Mouse (Mus musculus): ENCODE data around the gene Bmpr1b.
"Not testable (repeated sequence)": the region's sequence is repeated elsewhere in the genome, so short reads cannot be mapped to it uniquely, and the experiment has no call there.

Bmpr1b gene

GRCm38 (mm10) chr3:142168863-142169521, at the start of gene Bmpr1b:
TSS of gene Bmpr1b (minus strand) at chr3:142169425.
- peak; percentile 79 for DNase-seq

DNA sequence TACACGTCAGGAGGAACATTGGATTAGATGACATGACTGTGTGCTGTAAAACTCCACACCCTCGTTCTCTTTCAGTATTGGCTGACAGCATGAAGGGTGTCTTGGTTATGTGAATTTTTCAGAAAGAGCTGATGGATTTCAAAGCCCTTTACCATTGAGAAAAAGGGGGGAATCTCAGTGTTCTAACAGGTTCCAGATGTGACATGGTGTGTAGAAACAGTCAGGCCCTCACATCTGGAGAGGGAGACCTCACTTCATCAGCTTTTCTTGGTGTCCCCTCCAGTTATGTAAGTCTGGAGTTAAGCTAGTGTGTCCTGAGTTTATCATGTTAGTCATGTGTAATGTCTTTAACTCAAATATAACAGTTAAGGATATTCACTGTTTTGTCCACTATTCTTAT, 43.6 kb upstream of the Bmpr1b start:
- no peak for DNase-seq

DNA sequence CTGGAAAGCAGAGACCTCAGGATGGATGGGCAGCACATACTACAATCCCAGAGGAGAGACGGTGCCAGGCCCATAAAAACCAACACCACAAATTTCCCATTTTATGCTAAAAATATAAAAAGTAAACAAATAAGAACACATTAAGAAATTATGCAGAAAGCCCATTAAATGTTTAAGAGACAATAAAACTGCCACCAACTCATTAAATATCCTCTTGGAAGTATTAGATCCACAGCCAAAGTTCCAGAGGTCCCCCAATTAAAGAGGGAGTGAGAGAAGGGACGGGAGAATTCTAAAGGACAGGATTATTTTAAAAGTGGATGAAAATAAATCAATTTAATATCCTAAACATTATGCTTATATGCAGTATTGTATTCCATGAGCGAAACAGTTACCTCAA, 43.0 kb upstream of the Bmpr1b start:
- DNase-seq, result no peak

DNA sequence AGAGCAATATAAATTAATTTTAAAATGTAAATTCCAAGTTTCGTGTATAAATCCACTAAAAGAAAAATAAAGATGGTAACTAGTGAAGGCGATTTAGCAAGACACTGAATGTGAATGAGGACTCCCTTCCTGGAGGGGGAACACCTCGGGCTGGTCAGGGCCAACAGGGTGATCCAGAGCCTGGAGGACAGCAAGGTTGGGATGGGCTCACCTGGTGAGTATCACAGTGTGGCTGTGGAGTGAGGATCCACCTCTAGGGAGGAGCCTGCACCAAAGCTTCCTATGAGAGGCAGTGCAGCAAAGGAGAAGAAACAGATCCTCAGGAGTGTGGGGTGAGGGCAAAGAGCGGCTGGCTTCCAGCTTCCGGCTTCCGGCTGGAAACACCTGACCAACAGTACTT, 40.8 kb upstream of the Bmpr1b start:
- DNase-seq, result no peak

DNA sequence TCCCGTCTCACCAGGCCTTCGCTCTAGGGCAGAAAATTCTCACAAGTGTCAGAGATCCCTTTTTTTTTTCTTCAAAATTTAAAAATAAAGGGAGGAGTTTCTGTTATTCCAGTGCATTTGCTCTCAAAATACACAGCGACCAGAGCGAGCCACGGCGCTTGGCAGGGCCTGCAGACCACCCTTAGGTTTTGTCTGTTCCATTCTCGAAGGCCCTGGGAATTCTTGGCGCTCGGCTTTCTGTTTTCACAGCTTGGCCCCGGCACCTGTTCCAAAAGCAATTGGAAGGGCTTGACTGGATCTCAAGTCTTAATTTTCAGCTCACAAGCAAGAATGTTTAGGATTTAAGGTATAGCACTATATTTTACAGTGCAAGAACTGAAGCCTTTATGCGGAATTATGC, 39.8 kb upstream of the Bmpr1b start:
- DNase-seq, result peak; percentile 6

GRCm38 (mm10) chr3:142207488-142207887, 38.3 kb upstream of the Bmpr1b start:
- DNase-seq, result no peak

GRCm38 (mm10) chr3:142206316-142206715, 37.1 kb upstream of the Bmpr1b start:
- DNase-seq, result no peak

DNA sequence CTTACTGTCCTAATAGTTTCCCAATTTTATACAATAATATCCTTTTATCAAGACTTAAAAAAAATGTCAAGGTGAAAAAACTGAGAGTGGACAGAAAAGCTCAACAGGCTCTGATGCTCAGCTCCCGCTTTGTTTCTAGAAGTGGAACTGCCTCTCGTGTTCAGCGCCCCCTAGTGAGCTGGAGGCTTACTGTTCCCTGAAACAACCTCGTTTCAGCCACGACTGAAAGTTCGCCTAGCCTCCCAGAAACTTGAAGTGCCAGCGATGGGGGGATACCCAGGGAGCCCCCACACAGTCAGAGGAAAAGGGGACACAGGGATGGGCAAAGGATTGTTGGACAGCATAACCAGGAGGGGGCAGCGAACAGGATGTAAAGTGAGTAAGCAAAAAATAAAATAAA, 26.9 kb upstream of the Bmpr1b start:
- no peak for DNase-seq

- DNase-seq, result not testable (repeated sequence)
Measured at GRCm38 (mm10) chr3:142191627-142192026, 22.4 kb upstream of the Bmpr1b start.

DNA sequence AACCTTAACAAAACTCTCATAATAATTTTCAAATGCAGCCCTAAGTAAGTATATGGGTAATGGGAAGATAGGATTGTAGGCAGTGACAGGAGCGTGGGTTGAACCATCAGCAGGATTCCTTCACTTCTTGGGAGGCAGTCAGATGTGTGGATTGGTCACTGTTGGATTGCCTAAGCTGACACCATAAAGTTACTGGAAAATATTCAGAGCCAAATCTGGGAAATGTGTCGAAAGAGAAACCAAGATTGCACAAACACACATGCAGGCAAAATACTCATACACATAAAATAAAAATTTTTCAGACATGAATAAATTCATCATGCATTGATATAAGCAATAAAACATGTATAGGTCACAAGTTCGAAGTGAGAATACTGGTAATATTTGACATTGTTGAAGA, 17.3 kb upstream of the Bmpr1b start:
- no peak for DNase-seq

GRCm38 (mm10) chr3:142173996-142174395, 4.8 kb upstream of the Bmpr1b start:
- DNase-seq, result no peak

GRCm38 (mm10) chr3:142168251-142168862, 868 bp downstream of the Bmpr1b start:
- DNase-seq, result no peak

- DNase-seq, result no peak
Measured at GRCm38 (mm10) chr3:142164981-142165380, 4.2 kb downstream of the Bmpr1b start.

- no peak for DNase-seq
Measured at GRCm38 (mm10) chr3:142163896-142164295, 5.3 kb downstream of the Bmpr1b start.

DNA sequence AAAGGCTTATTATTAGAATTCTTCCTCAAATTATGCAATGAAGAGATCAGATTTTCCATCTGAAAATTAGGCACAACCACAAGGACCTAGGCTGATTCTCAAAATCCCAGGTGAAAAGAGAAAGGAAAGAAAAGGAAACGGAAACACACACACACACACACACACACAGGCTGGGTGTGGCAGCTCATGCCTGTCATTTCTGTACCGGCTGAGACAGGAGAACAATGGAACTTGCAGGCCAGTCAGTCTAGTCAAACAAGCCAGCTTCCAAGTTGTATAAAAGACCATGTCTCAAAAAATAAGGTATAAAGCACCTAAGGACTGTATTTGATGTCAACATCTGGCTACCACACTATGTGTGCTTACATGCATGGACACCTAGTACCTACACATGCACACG, 7.8 kb downstream of the Bmpr1b start:
- no peak for DNase-seq

GRCm38 (mm10) chr3:142151980-142152379, 17.2 kb downstream of the Bmpr1b start:
- DNase-seq, result no peak

- DNase-seq, result no peak
Measured at GRCm38 (mm10) chr3:142138796-142139195, 30.4 kb downstream of the Bmpr1b start.

DNA sequence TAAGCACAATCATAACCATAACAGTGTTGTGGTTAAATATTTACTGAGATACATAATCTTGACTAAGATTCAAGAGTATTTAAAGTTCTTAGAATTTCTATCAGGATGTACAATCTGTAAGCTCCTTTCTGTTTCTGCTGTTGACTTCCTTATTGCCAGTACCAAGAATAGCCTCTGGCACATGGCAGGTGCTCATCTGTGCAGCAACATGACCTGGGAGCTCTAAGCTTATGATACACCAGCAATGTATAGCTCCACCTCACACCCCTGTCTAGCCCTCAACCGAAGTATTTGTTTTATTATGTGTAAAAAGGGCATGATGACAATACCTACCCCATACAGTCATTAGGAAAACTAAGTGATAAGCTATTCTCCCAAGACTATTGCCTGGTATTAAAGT, 42.8 kb downstream of the Bmpr1b start:
- no peak for DNase-seq

GRCm38 (mm10) chr3:142125556-142125955, 43.7 kb downstream of the Bmpr1b start:
- DNase-seq, result no peak

DNA sequence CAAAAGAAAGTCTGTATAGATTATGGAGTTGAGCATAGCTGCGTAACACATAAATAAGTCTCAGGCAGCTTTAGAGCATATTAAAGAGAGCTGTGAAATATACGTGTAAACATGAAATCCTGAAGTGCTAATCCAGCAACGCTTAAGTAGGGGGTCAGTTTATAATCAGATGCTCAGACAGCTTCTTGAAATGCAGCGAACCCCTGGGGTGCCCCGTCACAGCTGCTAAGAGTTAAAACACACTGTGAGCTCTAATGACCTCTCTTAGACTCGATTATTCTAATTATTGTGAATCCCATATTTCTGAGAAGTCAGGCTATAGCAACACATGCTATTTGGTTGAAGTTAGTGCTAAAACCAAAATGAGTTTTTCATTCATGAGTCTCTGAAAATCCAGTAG, 45.0 kb downstream of the Bmpr1b start:
- no peak for DNase-seq

- DNase-seq, result no peak
Measured at GRCm38 (mm10) chr3:142122376-142122775, 46.8 kb downstream of the Bmpr1b start.

DNA sequence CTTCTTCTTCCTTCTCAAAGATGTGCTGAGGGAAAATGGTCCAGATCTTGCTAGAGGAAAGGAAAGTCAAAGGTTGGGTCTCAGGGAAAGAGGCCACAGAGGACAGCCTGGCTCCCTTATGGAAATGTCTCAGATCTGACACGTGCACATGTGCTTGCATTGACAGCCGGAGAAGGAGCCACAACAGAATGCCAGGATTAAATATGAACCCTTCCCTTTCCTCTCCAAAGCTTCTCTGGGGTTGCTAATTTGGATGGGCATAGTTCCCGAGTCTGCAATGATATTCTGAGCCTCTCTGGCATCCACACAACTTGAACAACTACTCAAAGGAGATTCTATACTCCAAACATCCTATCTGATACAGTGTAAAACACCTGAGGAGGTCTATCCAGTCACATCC, 48.4 kb downstream of the Bmpr1b start:
- DNase-seq, result no peak

- no peak for DNase-seq
Measured at GRCm38 (mm10) chr3:142114762-142115316, 54.4 kb downstream of the Bmpr1b start.

- DNase-seq, result no peak
Measured at GRCm38 (mm10) chr3:142114190-142114589, 55.0 kb downstream of the Bmpr1b start.

GRCm38 (mm10) chr3:142113208-142113607, 56.0 kb downstream of the Bmpr1b start:
- DNase-seq, result no peak
